Mouse (Mus musculus): Measurements from ENCODE around the gene Col15a1. TPM values are rescaled to one million over a fixed set of nuclear protein-coding genes. Genes with fewer than 3 reads are reported as not detected.

Gene Col15a1
- polyA plus RNA-seq, 1 experiment from 2014 or later = 14.7 TPM

GRCm38 (mm10) chr4:47247574-47247973, 39.6 kb downstream of the Col15a1 start:
- Histone ChIP-seq H3K27ac (no peak overlapping the region), H3K4me3 (no peak overlapping the region), H3K27me3 (no peaks in the 10 kb centered on the region), H3K4me1 (0 out of 2 replicates have a peak, but pooled peaks cover 6% of the 10 kb centered on the region), H3K9ac (no peak overlapping the region), H3K9me3 (no peaks in the 10 kb centered on the region), H3K4me2 (replicated peaks) (no peak overlapping the region), H3K36me3 (no peaks in the 10 kb centered on the region)
- no peak for ATAC-seq (ENCODE audit: insufficient number of reproducible peaks, insufficient read depth, low FRiP score, low TSS enrichment)
- WGBS = 73% methylated on average over 6 of the region's 6 CpGs

- H3K4me2 ChIP-seq (replicated peaks) = no peak overlapping the region
- 90% methylated on average over 6 of the region's 6 CpGs for WGBS
- no peak overlapping the region for H3K4me3 ChIP-seq
- 0 out of 2 replicates have a peak, but pooled peaks cover 6% of the 10 kb centered on the region for H3K4me1 ChIP-seq
- H3K9me3 ChIP-seq = no peaks in the 10 kb centered on the region
- no peaks in the 10 kb centered on the region for H3K36me3 ChIP-seq
- H3K27ac ChIP-seq = no peak overlapping the region
- no peak overlapping the region for H3K9ac ChIP-seq
- no peaks in the 10 kb centered on the region for H3K27me3 ChIP-seq
- ATAC-seq (ENCODE audit: insufficient number of reproducible peaks, insufficient read depth, low FRiP score, low TSS enrichment) = no peak
These were observed 41.2 kb downstream of the Col15a1 start for GRCm38 (mm10) chr4:47249193-47249592.

GRCm38 (mm10) chr4:47251069-47251468, 43.1 kb downstream of the Col15a1 start:
- no peak for ATAC-seq (ENCODE audit: insufficient number of reproducible peaks, insufficient read depth, low FRiP score, low TSS enrichment)
- WGBS = 50% methylated on average over 5 of the region's 5 CpGs
- Histone ChIP-seq H3K4me3 (no peak overlapping the region), H3K36me3 (no peaks in the 10 kb centered on the region), H3K9ac (no peak overlapping the region), H3K4me1 (0 out of 2 replicates have a peak, but pooled peaks cover 3% of the 10 kb centered on the region), H3K27me3 (no peaks in the 10 kb centered on the region), H3K4me2 (replicated peaks) (no peak overlapping the region), H3K9me3 (no peaks in the 10 kb centered on the region), H3K27ac (no peak overlapping the region)

- H3K9me3 ChIP-seq = no peaks in the 10 kb centered on the region
- no peaks in the 10 kb centered on the region for H3K36me3 ChIP-seq
- no peaks in the 10 kb centered on the region for H3K27me3 ChIP-seq
- H3K9ac ChIP-seq = no peak overlapping the region
- 82% methylated on average over 11 of the region's 11 CpGs for WGBS
- 0 out of 2 replicates have a peak, but pooled peaks cover 3% of the 10 kb centered on the region for H3K4me1 ChIP-seq
- no peak overlapping the region for H3K27ac ChIP-seq
- ATAC-seq (ENCODE audit: insufficient number of reproducible peaks, insufficient read depth, low FRiP score, low TSS enrichment) = no peak
- H3K4me3 ChIP-seq = no peak overlapping the region
- H3K4me2 ChIP-seq (replicated peaks) = no peak overlapping the region
These were observed 43.9 kb downstream of the Col15a1 start for GRCm38 (mm10) chr4:47251693-47252435.

- Histone ChIP-seq H3K9ac (no peak overlapping the region), H3K27ac (no peak overlapping the region), H3K36me3 (no peaks in the 10 kb centered on the region), H3K27me3 (no peaks in the 10 kb centered on the region), H3K4me3 (no peak overlapping the region), H3K9me3 (no peaks in the 10 kb centered on the region), H3K4me2 (replicated peaks) (no peak overlapping the region), H3K4me1 (0 out of 2 replicates have a peak, but pooled peaks cover 3% of the 10 kb centered on the region)
- WGBS = 91% methylated on average over 3 of the region's 3 CpGs
- ATAC-seq (ENCODE audit: insufficient number of reproducible peaks, insufficient read depth, low FRiP score, low TSS enrichment) = no peak
These were observed 44.7 kb downstream of the Col15a1 start for GRCm38 (mm10) chr4:47252627-47253026.

GRCm38 (mm10) chr4:47255641-47256040, 47.7 kb downstream of the Col15a1 start:
- H3K36me3 ChIP-seq = no peaks in the 10 kb centered on the region
- H3K4me3 ChIP-seq = no peak overlapping the region
- 0 out of 2 replicates have a peak, but pooled peaks cover 3% of the 10 kb centered on the region for H3K4me1 ChIP-seq
- no peak overlapping the region for H3K27ac ChIP-seq
- H3K9me3 ChIP-seq = no peaks in the 10 kb centered on the region
- H3K9ac ChIP-seq = no peak overlapping the region
- no peak for ATAC-seq (ENCODE audit: insufficient number of reproducible peaks, insufficient read depth, low FRiP score, low TSS enrichment)
- H3K27me3 ChIP-seq = no peaks in the 10 kb centered on the region
- no peak overlapping the region for H3K4me2 ChIP-seq (replicated peaks)
- 45% methylated on average over 4 of the region's 4 CpGs for WGBS

GRCm38 (mm10) chr4:47258201-47258600, 50.2 kb downstream of the Col15a1 start:
- no peak for ATAC-seq (ENCODE audit: insufficient number of reproducible peaks, insufficient read depth, low FRiP score, low TSS enrichment)
- no peak overlapping the region for H3K4me2 ChIP-seq (replicated peaks)
- no peak overlapping the region for H3K9ac ChIP-seq
- H3K9me3 ChIP-seq = no peaks in the 10 kb centered on the region
- no peaks in the 10 kb centered on the region for H3K36me3 ChIP-seq
- no peaks in the 10 kb centered on the region for H3K4me1 ChIP-seq
- 56% methylated on average over 3 of the region's 3 CpGs for WGBS
- no peak overlapping the region for H3K27ac ChIP-seq
- no peak overlapping the region for H3K4me3 ChIP-seq
- no peaks in the 10 kb centered on the region for H3K27me3 ChIP-seq

- Histone ChIP-seq H3K27ac (no peak overlapping the region), H3K4me3 (no peak overlapping the region)
These were observed 53.1 kb downstream of the Col15a1 start for GRCm38 (mm10) chr4:47261049-47261448.

GRCm38 (mm10) chr4:47261919-47262318, 54.0 kb downstream of the Col15a1 start:
- H3K4me3 ChIP-seq = no peak overlapping the region
- no peak for ATAC-seq (ENCODE audit: insufficient number of reproducible peaks, insufficient read depth, low FRiP score, low TSS enrichment)
- 66% methylated on average over 5 of the region's 5 CpGs for WGBS
- H3K4me2 ChIP-seq (replicated peaks) = no peak overlapping the region
- H3K27ac ChIP-seq = no peak overlapping the region
- H3K4me1 ChIP-seq = no peaks in the 10 kb centered on the region
- H3K27me3 ChIP-seq = no peaks in the 10 kb centered on the region
- H3K9me3 ChIP-seq = no peaks in the 10 kb centered on the region
- H3K36me3 ChIP-seq = no peaks in the 10 kb centered on the region
- no peak overlapping the region for H3K9ac ChIP-seq

More at GRCm38 (mm10) chr4:47261049-47261448, 53.1 kb downstream of the Col15a1 start:
- H3K27me3 ChIP-seq = no peaks in the 10 kb centered on the region
- no peak overlapping the region for H3K9ac ChIP-seq
- ATAC-seq (ENCODE audit: insufficient number of reproducible peaks, insufficient read depth, low FRiP score, low TSS enrichment) = no peak
- no peaks in the 10 kb centered on the region for H3K9me3 ChIP-seq
- H3K4me2 ChIP-seq (replicated peaks) = no peak overlapping the region
- 71% methylated on average over 6 of the region's 6 CpGs for WGBS
- no peaks in the 10 kb centered on the region for H3K4me1 ChIP-seq
- no peaks in the 10 kb centered on the region for H3K36me3 ChIP-seq

- Histone ChIP-seq H3K4me2 (replicated peaks) (no peak overlapping the region), H3K27ac (no peak overlapping the region), H3K4me3 (no peak overlapping the region), H3K36me3 (no peaks in the 10 kb centered on the region), H3K9ac (no peak overlapping the region), H3K9me3 (no peaks in the 10 kb centered on the region), H3K27me3 (no peaks in the 10 kb centered on the region), H3K4me1 (no peaks in the 10 kb centered on the region)
- WGBS = 87% methylated on average over 5 of the region's 5 CpGs
- ATAC-seq (ENCODE audit: insufficient number of reproducible peaks, insufficient read depth, low FRiP score, low TSS enrichment) = no peak
These were observed 57.6 kb downstream of the Col15a1 start for GRCm38 (mm10) chr4:47265555-47265954.

- ATAC-seq (ENCODE audit: insufficient number of reproducible peaks, insufficient read depth, low FRiP score, low TSS enrichment) = no peak
- no peaks in the 10 kb centered on the region for H3K27me3 ChIP-seq
- H3K9ac ChIP-seq = no peak overlapping the region
- no peak overlapping the region for H3K27ac ChIP-seq
- no peaks in the 10 kb centered on the region for H3K36me3 ChIP-seq
- H3K9me3 ChIP-seq = no peaks in the 10 kb centered on the region
- H3K4me1 ChIP-seq = no peaks in the 10 kb centered on the region
- 84% methylated on average over 9 of the region's 9 CpGs for WGBS
- no peak overlapping the region for H3K4me2 ChIP-seq (replicated peaks)
- no peak overlapping the region for H3K4me3 ChIP-seq
These were observed 64.6 kb downstream of the Col15a1 start for GRCm38 (mm10) chr4:47272452-47273130.

- H3K9me3 ChIP-seq = no peaks in the 10 kb centered on the region
- no peak overlapping the region for H3K9ac ChIP-seq
- ATAC-seq (ENCODE audit: insufficient number of reproducible peaks, insufficient read depth, low FRiP score, low TSS enrichment) = no peak
- no peaks in the 10 kb centered on the region; the same call in 1 of the 2 replicates for H3K27me3 ChIP-seq
- H3K27ac ChIP-seq = no peak overlapping the region
- no peak overlapping the region for H3K4me3 ChIP-seq
- no peaks in the 10 kb centered on the region for H3K4me1 ChIP-seq
- H3K4me2 ChIP-seq (replicated peaks) = no peak overlapping the region
- WGBS = 86% methylated on average over 8 of the region's 8 CpGs
- no peaks in the 10 kb centered on the region for H3K36me3 ChIP-seq
These were observed 65.8 kb downstream of the Col15a1 start for GRCm38 (mm10) chr4:47273795-47274194.

All from embryonic facial prominence, embryonic 12.5 days (tissue).